Mouse (Mus musculus) testis, adult 2 months (tissue): ENCODE results near the gene Kcnmb2. TPM values are rescaled to one million over a fixed set of nuclear protein-coding genes. Genes with fewer than 3 reads are reported as not detected.

Experiments used
- H3K27ac ChIP-seq: fragments of 200-500 bp; 2 replicates; pipeline ENCODE4 v1.5.1; 2012; ENCODE audit warnings: low read depth, low read length; ENCODE audit not compliant: control insufficient read depth, insufficient read depth
- H3K27me3 ChIP-seq: fragments of 200-500 bp; 2 replicates; pipeline ENCODE4 v1.6.1; 2012; ENCODE audit warnings: mild to moderate bottlenecking, low read length, moderate library complexity; ENCODE audit not compliant: control insufficient read depth, insufficient read depth
- H3K36me3 ChIP-seq: fragments of 200-500 bp; 2 replicates; pipeline ENCODE4 v1.6.1; 2012; ENCODE audit warnings: mild to moderate bottlenecking, low read length; ENCODE audit not compliant: control insufficient read depth, insufficient read depth
- H3K4me1 ChIP-seq: fragments of 200-500 bp; 2 replicates; pipeline ENCODE4 v1.6.1; 2012; ENCODE audit warnings: low read length; ENCODE audit not compliant: control insufficient read depth, insufficient read depth
- H3K4me3 ChIP-seq: fragments of 200-500 bp; 2 replicates; pipeline ENCODE4 v1.5.1; 2012; ENCODE audit warnings: low read depth, mild to moderate bottlenecking, low read length, moderate library complexity, mixed read lengths; ENCODE audit not compliant: control insufficient read depth
- CTCF ChIP-seq: fragments of 200-500 bp; IDR thresholded peaks from 2 replicates; pipeline ENCODE4 v1.5.1; 2012; ENCODE audit warnings: low read depth, mild to moderate bottlenecking, inconsistent platforms, low read length, moderate library complexity; ENCODE audit not compliant: control insufficient read depth, insufficient read depth, insufficient replicate concordance
- POLR2A ChIP-seq: fragments of 200-500 bp; IDR thresholded peaks from 2 replicates; pipeline ENCODE4 v1.6.1; 2012; ENCODE audit warnings: low read depth, mild to moderate bottlenecking, inconsistent platforms, low read length, moderate library complexity; ENCODE audit not compliant: control insufficient read depth
- polyA plus RNA-seq: library from polyadenylated mRNA; depleted of rRNA; stranded (reverse); fragments of >200 nt; gene quantifications from 2 replicates; pipeline ENCODE4 v1.2.3, GENCODE M21; 2012

Gene Kcnmb2
- polyA plus RNA-seq, 1 experiment = 0.10 TPM

DNA sequence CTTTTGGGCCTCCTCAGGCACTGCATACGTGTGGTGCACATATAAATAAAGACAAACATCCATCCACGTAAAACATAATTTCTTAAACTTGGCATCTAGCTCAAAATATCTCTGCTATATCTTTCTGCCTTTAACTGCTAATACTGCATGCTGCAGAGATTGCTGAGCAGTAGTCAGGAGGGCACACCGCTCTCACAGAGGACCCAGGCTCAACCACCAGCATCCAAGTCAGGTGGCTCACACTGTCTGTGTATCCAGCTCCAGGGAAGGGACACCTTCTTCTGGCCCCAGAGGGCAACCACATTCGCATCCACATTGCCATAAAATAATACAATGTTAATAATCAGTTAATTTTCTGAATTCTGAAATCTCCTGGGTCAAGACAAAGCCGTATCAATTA, 241.9 kb downstream of the Kcnmb2 start:
- Histone ChIP-seq H3K36me3 (no peaks in the 10 kb centered on the region), H3K27me3 (no peaks in the 10 kb centered on the region), H3K4me1 (no peaks in the 10 kb centered on the region), H3K27ac (no peak overlapping the region), H3K4me3 (no peak overlapping the region)
- TF ChIP-seq POLR2A = no peak
- TF ChIP-seq CTCF = no peak

- H3K27ac ChIP-seq = no peak overlapping the region
- no peaks in the 10 kb centered on the region for H3K4me1 ChIP-seq
- H3K36me3 ChIP-seq = no peaks in the 10 kb centered on the region
- TF ChIP-seq POLR2A (no peak), CTCF (no peak)
- H3K27me3 ChIP-seq = no peaks in the 10 kb centered on the region
- H3K4me3 ChIP-seq = no peak overlapping the region
Measured at GRCm38 (mm10) chr3:32144655-32145054, 242.3 kb downstream of the Kcnmb2 start.

DNA sequence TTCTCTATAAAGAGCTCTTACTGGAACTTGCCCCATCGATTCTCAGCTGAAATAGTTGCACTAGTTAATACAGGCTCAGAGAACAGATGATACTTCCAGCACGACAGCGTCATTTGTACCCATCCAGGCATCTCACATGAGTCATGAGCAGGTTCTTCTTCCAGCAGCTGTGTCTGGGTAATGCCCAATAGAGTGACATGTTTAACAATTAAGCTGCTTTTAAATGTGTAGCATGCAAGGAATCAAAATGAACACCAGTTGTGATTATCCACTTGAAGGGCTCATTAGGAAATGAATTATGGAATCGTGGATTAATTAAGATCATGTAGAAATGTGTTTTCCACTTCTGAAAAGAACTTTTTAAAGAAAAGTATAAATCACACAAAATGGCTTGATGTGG, 245.4 kb downstream of the Kcnmb2 start:
- no peak overlapping the region for H3K4me3 ChIP-seq
- TF ChIP-seq POLR2A = no peak
- no peak for TF ChIP-seq CTCF
- H3K27ac ChIP-seq = no peak overlapping the region
- no peaks in the 10 kb centered on the region for H3K4me1 ChIP-seq
- no peaks in the 10 kb centered on the region for H3K36me3 ChIP-seq
- H3K27me3 ChIP-seq = no peaks in the 10 kb centered on the region

GRCm38 (mm10) chr3:32149851-32150570, 247.7 kb downstream of the Kcnmb2 start:
- Histone ChIP-seq H3K27me3 (no peaks in the 10 kb centered on the region), H3K27ac (no peak overlapping the region), H3K4me1 (no peaks in the 10 kb centered on the region), H3K36me3 (no peaks in the 10 kb centered on the region), H3K4me3 (no peak overlapping the region)
- TF ChIP-seq CTCF (no peak), POLR2A (no peak)

GRCm38 (mm10) chr3:32180519-32180918, 278.2 kb downstream of the Kcnmb2 start:
- TF ChIP-seq CTCF (no peak), POLR2A (no peak)
- H3K27me3 ChIP-seq = no peaks in the 10 kb centered on the region

DNA sequence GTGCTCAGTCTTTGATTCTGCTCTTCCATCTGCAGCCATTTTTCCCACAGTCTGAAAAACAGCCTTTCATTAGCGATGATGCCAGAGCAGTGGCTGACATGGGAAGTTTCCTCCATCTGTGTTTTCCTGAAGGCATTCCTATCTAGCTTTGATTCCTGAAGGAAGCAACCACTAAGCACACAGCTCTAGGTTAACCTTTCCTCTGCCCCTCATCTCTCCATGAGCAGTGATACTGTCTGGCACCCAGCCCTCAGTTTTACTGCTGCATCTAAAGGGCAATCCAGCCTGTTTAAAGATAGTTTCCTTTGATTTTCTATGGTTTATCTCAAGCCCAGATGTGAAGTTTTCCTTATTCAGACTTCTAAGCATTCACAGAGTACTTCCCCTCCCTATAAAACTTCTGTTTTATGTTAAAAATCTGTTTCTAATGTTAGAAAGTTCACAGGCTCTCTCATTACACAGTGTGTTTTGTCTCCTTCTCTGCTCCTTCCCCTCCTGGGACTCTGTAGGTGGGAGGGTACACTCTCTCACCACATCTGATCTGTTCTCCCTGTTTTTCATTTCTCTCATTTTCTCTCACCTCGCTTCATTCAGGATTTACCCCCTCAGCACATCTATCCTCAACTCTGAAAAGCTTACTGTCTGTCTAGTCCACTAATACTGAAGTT, 283.7 kb downstream of the Kcnmb2 start:
- TF ChIP-seq POLR2A (no peak), CTCF (no peak)
- Histone ChIP-seq H3K36me3 (no peaks in the 10 kb centered on the region), H3K4me3 (no peak overlapping the region), H3K27ac (no peak overlapping the region), H3K27me3 (no peaks in the 10 kb centered on the region), H3K4me1 (no peaks in the 10 kb centered on the region)

More at GRCm38 (mm10) chr3:32180519-32180918, 278.2 kb downstream of the Kcnmb2 start:
- Histone ChIP-seq H3K36me3 (no peaks in the 10 kb centered on the region), H3K4me1 (peaks cover 2% of the 10 kb centered on the region; the same call in 1 of the 2 replicates), H3K27ac (no peak overlapping the region), H3K4me3 (no peak overlapping the region)

GRCm38 (mm10) chr3:32188521-32188920, 286.2 kb downstream of the Kcnmb2 start:
- Histone ChIP-seq H3K4me1 (no peaks in the 10 kb centered on the region), H3K36me3 (no peaks in the 10 kb centered on the region), H3K4me3 (no peak overlapping the region), H3K27me3 (no peaks in the 10 kb centered on the region), H3K27ac (no peak overlapping the region)
- peak; percentile 52; the same call in 1 of the 2 replicates for TF ChIP-seq CTCF
- no peak for TF ChIP-seq POLR2A
